Mouse (Mus musculus): Measurements from ENCODE around the gene Ltbp3. TPM values are rescaled to one million over a fixed set of nuclear protein-coding genes. Genes with fewer than 3 reads are reported as not detected.
A peak's percentile ranks its signal among the peaks of the same experiment; 100 is the strongest.

The Ltbp3 gene
- polyA plus RNA-seq, 1 experiment from 2014 or later, result 3.4 TPM

DNA sequence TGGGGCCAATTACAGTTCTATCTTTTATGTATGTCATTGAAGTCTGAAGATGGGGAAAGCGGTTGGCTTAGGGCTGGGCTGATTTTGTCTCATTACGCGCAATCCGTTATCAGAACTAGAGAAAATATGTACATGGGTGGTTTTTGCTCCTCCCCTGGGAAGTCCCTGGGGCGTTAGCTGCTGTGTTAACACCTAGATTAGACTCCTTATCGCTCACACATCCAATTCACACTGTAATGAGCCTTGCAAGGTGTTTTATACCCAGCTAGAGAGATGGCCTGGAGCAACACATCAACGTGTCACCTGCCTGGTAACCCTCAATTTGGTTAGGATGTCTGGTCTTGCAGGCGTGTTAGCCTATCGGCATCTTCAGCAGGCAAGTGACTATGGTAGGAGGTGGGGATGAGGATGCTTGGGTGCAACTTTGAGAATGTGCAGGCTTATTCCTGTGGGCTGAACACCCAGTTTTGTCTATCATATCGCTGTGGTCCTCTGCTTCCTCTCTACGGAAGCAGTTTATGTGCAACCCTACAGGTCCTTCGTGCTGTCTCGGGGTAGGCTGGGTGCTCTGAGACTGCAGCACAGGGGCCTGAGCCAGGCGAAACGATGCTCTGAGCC lies 13.6 kb upstream of the Ltbp3 start:
- Histone ChIP-seq H3K27me3 (ENCODE audit: low read depth, poor library complexity, severe bottlenecking) (no peaks in the 10 kb centered on the region), H3K9me3 (replicated peaks) (no peaks in the 10 kb centered on the region), H3K36me3 (peaks cover 55% of the 10 kb centered on the region), H3K4me1 (peaks cover 78% of the 10 kb centered on the region), H3K4me3 (peak overlapping the region; percentile 97), H3K27ac (peak overlapping the region; percentile 98; the same call in 1 of the 2 replicates)
- 76% methylated on average over 15 of the region's 15 CpGs for WGBS
- DNase-seq (ENCODE audit: low spot score), result no peak

DNA sequence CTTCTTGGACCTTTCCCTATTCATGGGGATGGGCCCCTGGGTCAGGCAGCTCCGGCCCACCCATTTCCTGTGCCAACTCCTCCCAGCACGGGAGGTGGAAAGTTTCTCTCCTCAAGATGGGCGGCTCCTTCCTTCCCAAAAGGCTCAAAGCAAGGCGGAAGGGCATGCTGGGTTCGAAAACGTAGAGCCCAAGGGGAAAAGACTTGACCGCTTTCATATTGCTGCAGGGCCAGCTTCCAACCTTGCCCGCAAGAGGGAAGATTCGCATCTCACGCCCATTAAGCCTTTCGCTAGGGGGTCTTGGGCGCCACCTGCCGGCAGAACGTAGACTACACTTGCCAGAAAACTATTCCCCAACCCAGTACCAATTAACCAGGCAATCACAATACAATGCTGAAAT lies 13.0 kb upstream of the Ltbp3 start:
- Histone ChIP-seq H3K27me3 (ENCODE audit: low read depth, poor library complexity, severe bottlenecking) (no peaks in the 10 kb centered on the region), H3K36me3 (peaks cover 49% of the 10 kb centered on the region), H3K27ac (peak overlapping the region; percentile 98), H3K4me3 (peak overlapping the region; percentile 97), H3K4me1 (peaks cover 78% of the 10 kb centered on the region), H3K9me3 (replicated peaks) (no peaks in the 10 kb centered on the region)
- DNase-seq (ENCODE audit: low spot score), result peak; percentile 94
- WGBS, result 3% methylated on average over 14 of the region's 14 CpGs

DNA sequence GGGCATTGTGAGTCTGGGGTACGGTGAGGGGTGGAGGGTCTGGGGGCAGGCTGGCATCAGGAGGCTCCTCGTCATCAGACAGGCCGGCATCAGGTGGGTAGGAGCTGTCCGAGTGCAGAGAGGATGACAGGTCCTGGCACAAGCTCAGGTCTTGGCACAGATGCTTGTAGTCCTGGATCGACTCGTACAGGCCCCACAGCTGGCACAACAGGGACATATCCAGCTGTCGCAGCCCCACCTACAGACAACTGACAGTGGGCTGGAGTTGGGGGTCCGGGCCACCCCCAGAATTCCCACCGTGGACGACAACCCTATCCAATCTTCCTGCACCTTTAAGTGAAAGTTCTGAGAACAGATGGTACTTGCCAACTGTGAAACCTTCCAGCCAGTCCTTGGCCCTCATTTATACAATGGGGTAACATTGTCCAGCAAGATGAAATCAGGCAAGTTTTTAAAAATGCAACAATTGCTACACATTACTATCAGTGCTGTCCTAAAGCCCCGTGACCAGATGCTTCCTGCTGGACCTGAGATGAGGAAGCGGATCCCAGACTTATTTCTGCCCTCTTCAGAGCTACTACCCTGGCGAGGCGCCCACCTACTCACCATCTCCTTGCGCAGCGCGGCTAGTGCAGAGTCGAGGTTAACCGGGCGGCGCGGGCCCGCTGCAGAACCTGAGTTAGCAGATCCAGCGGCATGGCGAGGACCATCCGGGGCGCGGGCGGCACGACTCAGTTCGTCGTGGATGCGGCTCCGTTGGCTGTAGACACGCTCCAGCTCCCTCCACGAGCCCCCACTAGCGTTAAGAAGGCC lies 11.9 kb upstream of the Ltbp3 start:
- Histone ChIP-seq H3K4me3 (peak overlapping the region; percentile 97), H3K4me1 (peaks cover 78% of the 10 kb centered on the region), H3K27me3 (ENCODE audit: low read depth, poor library complexity, severe bottlenecking) (no peaks in the 10 kb centered on the region), H3K27ac (peak overlapping the region; percentile 98), H3K36me3 (peaks cover 42% of the 10 kb centered on the region), H3K9me3 (replicated peaks) (no peaks in the 10 kb centered on the region)
- peak; percentile 52 for DNase-seq (ENCODE audit: low spot score)
- 13% methylated on average over 37 of the region's 37 CpGs for WGBS

- Histone ChIP-seq H3K27me3 (ENCODE audit: low read depth, poor library complexity, severe bottlenecking) (no peaks in the 10 kb centered on the region), H3K4me1 (peaks cover 72% of the 10 kb centered on the region), H3K36me3 (peaks cover 36% of the 10 kb centered on the region), H3K9me3 (replicated peaks) (no peaks in the 10 kb centered on the region), H3K4me3 (peak within 1 kb of the TSS; percentile 97), H3K27ac (peak within 1 kb of the TSS; percentile 98)
- WGBS, result under 1% methylated on average over 37 of the region's 37 CpGs
- peak; percentile 91 for DNase-seq (ENCODE audit: low spot score)
Measured at GRCm38 (mm10) chr19:5729444-5729815, 11.3 kb upstream of the Ltbp3 start, which contains the start of gene Fam89b. Gene Fam89b, minus strand, starts transcription at chr19:5729653.

- peaks cover 61% of the 10 kb centered on the region for H3K4me1 ChIP-seq
- 78% methylated on average over 29 of the region's 29 CpGs for WGBS
Measured at GRCm38 (mm10) chr19:5730314-5731186, 10.2 kb upstream of the Ltbp3 start.

DNA sequence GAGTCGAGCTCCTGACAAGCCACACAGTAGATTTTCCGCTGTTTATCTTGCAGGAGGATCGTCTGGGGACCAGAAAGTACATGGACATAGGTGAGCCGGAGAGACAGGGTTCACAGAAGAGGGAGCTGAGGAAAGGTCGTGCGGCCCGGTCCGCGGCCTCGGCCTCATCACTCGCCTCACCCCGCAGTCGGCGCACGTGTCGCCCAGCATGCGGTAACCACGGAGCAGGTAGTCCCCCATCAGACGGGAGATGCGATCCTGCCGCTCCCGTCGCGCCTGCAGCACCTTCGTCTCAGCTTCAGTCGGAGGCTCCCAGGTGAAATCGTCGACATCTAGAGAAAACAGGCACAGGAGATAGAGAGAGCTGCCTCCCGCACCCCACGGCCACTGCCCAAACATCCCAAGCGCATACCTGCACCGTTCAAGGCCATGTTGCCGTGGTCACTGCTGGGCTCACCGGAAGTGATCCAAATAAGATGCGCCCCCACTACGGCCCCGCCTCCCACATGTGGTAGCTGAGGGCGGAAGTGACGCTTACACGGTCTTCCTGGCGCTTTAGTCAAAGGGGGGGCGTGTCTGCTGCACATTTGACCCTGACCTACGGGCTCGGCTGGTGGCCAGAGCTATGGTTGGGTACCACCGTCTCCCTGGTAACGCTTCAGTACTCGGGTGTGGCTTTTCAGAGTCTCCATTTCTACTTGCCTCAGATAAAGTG lies 9.3 kb upstream of the Ltbp3 start:
- Histone ChIP-seq H3K27ac (peak overlapping the region; percentile 82), H3K36me3 (peaks cover 22% of the 10 kb centered on the region), H3K9me3 (replicated peaks) (no peaks in the 10 kb centered on the region), H3K4me1 (peaks cover 52% of the 10 kb centered on the region), H3K4me3 (peak overlapping the region; percentile 97), H3K27me3 (ENCODE audit: low read depth, poor library complexity, severe bottlenecking) (0 out of 2 replicates have a peak, but pooled peaks cover 3% of the 10 kb centered on the region)
- peak; percentile 98 for DNase-seq (ENCODE audit: low spot score)
- WGBS, result under 1% methylated on average over 47 of the region's 47 CpGs

More at GRCm38 (mm10) chr19:5730314-5731186, 10.2 kb upstream of the Ltbp3 start:
- no peak for DNase-seq (ENCODE audit: low spot score)
- Histone ChIP-seq H3K27ac (no peak overlapping the region; the same call in 1 of the 2 replicates), H3K36me3 (peaks cover 25% of the 10 kb centered on the region), H3K4me3 (peak overlapping the region; percentile 97), H3K9me3 (replicated peaks) (no peaks in the 10 kb centered on the region), H3K27me3 (ENCODE audit: low read depth, poor library complexity, severe bottlenecking) (no peaks in the 10 kb centered on the region)

- WGBS, result 81% methylated on average over 9 of the region's 9 CpGs
- Histone ChIP-seq H3K4me1 (peaks cover 26% of the 10 kb centered on the region), H3K4me3 (no peak overlapping the region), H3K9me3 (replicated peaks) (no peaks in the 10 kb centered on the region), H3K27ac (no peak overlapping the region), H3K27me3 (ENCODE audit: low read depth, poor library complexity, severe bottlenecking) (peaks cover 13% of the 10 kb centered on the region), H3K36me3 (peaks cover 8% of the 10 kb centered on the region)
- DNase-seq (ENCODE audit: low spot score), result no peak
Measured at GRCm38 (mm10) chr19:5734325-5734724, 6.4 kb upstream of the Ltbp3 start.

DNA sequence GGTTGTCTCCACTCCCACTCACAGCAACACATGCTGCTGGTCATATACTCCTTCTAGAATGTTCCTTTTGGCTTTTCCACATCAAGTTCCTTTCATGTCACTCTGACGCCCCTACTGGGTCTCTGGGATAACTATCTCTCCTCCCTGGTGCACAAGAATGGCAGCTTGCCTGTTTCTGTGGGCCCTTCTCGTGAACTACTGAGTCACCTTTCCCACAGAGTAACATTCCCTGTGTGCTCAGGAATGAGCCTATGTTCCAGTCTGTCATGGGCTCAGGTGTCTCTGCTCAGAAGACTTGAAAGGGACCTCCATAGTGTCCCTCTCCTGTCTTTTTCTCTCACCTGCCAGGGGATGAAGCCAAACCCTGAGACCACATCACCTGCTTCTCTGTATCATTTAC lies 1.3 kb upstream of the Ltbp3 start:
- H3K4me1 ChIP-seq, result peaks cover 43% of the 10 kb centered on the region
- 0 out of 2 replicates have a peak, but pooled peaks cover 2% of the 10 kb centered on the region for H3K36me3 ChIP-seq
- no peak overlapping the region for H3K27ac ChIP-seq
- H3K27me3 ChIP-seq (ENCODE audit: low read depth, poor library complexity, severe bottlenecking), result peaks cover 52% of the 10 kb centered on the region
- no peak overlapping the region; the same call in 1 of the 2 replicates for H3K4me3 ChIP-seq
- no peak for DNase-seq (ENCODE audit: low spot score)
- H3K9me3 ChIP-seq (replicated peaks), result no peaks in the 10 kb centered on the region
- 63% methylated on average over 2 of the region's 2 CpGs for WGBS

- peaks cover 72% of the 10 kb centered on the region for H3K27me3 ChIP-seq (ENCODE audit: low read depth, poor library complexity, severe bottlenecking)
- H3K27ac ChIP-seq, result peak overlapping the region; percentile 92
- 0 out of 2 replicates have a peak, but pooled peaks cover 2% of the 10 kb centered on the region for H3K36me3 ChIP-seq
- peak; percentile 78 for DNase-seq (ENCODE audit: low spot score)
- under 1% methylated on average over 54 of the region's 55 CpGs for WGBS
- H3K4me1 ChIP-seq, result peaks cover 59% of the 10 kb centered on the region
- no peaks in the 10 kb centered on the region for H3K9me3 ChIP-seq (replicated peaks)
- peak overlapping the region; percentile 81 for H3K4me3 ChIP-seq
Measured at GRCm38 (mm10) chr19:5741641-5742240, 1.0 kb downstream of the Ltbp3 start.

GRCm38 (mm10) chr19:5742241-5742641 lies 1.5 kb downstream of the Ltbp3 start:
- Histone ChIP-seq H3K4me1 (peaks cover 64% of the 10 kb centered on the region), H3K27ac (peak overlapping the region; percentile 92), H3K4me3 (peak overlapping the region; percentile 81), H3K27me3 (ENCODE audit: low read depth, poor library complexity, severe bottlenecking) (peaks cover 77% of the 10 kb centered on the region), H3K9me3 (replicated peaks) (no peaks in the 10 kb centered on the region), H3K36me3 (0 out of 2 replicates have a peak, but pooled peaks cover 2% of the 10 kb centered on the region)
- WGBS, result under 1% methylated on average over 32 of the region's 32 CpGs
- peak; percentile 74 for DNase-seq (ENCODE audit: low spot score)

- 75% methylated on average over 5 of the region's 5 CpGs for WGBS
- Histone ChIP-seq H3K36me3 (0 out of 2 replicates have a peak, but pooled peaks cover 2% of the 10 kb centered on the region), H3K27ac (no peak overlapping the region), H3K9me3 (replicated peaks) (no peaks in the 10 kb centered on the region), H3K4me3 (0 out of 2 replicates have a peak overlapping the region, but pooled peaks have one; percentile 16), H3K4me1 (peaks cover 66% of the 10 kb centered on the region), H3K27me3 (ENCODE audit: low read depth, poor library complexity, severe bottlenecking) (peaks cover 86% of the 10 kb centered on the region)
- DNase-seq (ENCODE audit: low spot score), result no peak
Measured at GRCm38 (mm10) chr19:5743576-5743975, 2.9 kb downstream of the Ltbp3 start.

Measured in limb, embryonic 10.5 days (tissue).